Mouse (Mus musculus) T-helper 1 cell (primary cell): ENCODE measurements around the gene Fam133b.
"Not testable (repeated sequence)": the region's sequence is repeated elsewhere in the genome, so short reads cannot be mapped to it uniquely, and the experiment has no call there.

Experiments used
- in situ Hi-C: fragments of 300-600 bp; cut with MboI, MseI; formaldehyde crosslinking; loops from one replicate; pipeline ENCODE4 v1.15.1; 2025; ENCODE audit warnings: high pct_unique_total_duplicates

Fam133b gene

GRCm38 (mm10) chr5:3520493-3521359 is 22.9 kb upstream of the Fam133b start:
- in situ Hi-C loops, result no loop called here

- in situ Hi-C loops, result no loop called here
Observed at GRCm38 (mm10) chr5:3521741-3522140, 21.9 kb upstream of the Fam133b start.

GRCm38 (mm10) chr5:3522826-3523225 is 20.8 kb upstream of the Fam133b start:
- in situ Hi-C loops, result no loop called here

- in situ Hi-C loops, result no loop called here
Observed at GRCm38 (mm10) chr5:3527041-3527691, 16.5 kb upstream of the Fam133b start.

GRCm38 (mm10) chr5:3529585-3530189 is 13.9 kb upstream of the Fam133b start:
- in situ Hi-C loops, result no loop called here

GRCm38 (mm10) chr5:3532048-3532447 is 11.6 kb upstream of the Fam133b start:
- in situ Hi-C loops, result not testable (repeated sequence)

GRCm38 (mm10) chr5:3536592-3537212 is 6.9 kb upstream of the Fam133b start:
- in situ Hi-C loops, result no loop called here

GRCm38 (mm10) chr5:3538505-3539472 is 4.8 kb upstream of the Fam133b start:
- in situ Hi-C loops, result no loop called here

- in situ Hi-C loops, result no loop called here
Observed at GRCm38 (mm10) chr5:3541871-3542270, 1.8 kb upstream of the Fam133b start.

GRCm38 (mm10) chr5:3544480-3544769 is 792 bp downstream of the Fam133b start:
- in situ Hi-C loops, result no loop called here

GRCm38 (mm10) chr5:3546226-3546625 is 2.6 kb downstream of the Fam133b start:
- in situ Hi-C loops, result no loop called here

GRCm38 (mm10) chr5:3551481-3551880 is 7.8 kb downstream of the Fam133b start:
- in situ Hi-C loops, result loop anchor here (5.0 kb wide), 1 partner anchor 41 kb away; no protein-coding TSS in a partner anchor

GRCm38 (mm10) chr5:3554198-3554597 is 10.6 kb downstream of the Fam133b start:
- in situ Hi-C loops, result loop anchor here (5.0 kb wide), 1 partner anchor 38 kb away; no protein-coding TSS in a partner anchor

- in situ Hi-C loops, result no loop called here
Observed at GRCm38 (mm10) chr5:3571266-3571665, 27.6 kb downstream of the Fam133b start, which contains the start of gene 1700109H08Rik. TSS of gene 1700109H08Rik (plus strand) at chr5:3571566.

- in situ Hi-C loops, result loop anchor here (25.0 kb wide), 1 partner anchor 512 kb away; no protein-coding TSS in a partner anchor
Observed at GRCm38 (mm10) chr5:3574825-3575224, 31.2 kb downstream of the Fam133b start.

- in situ Hi-C loops, result loop anchor here (25.0 kb wide), 1 partner anchor 509 kb away; no protein-coding TSS in a partner anchor
Observed at GRCm38 (mm10) chr5:3577939-3578338, 34.3 kb downstream of the Fam133b start.

GRCm38 (mm10) chr5:3579066-3579465 is 35.4 kb downstream of the Fam133b start:
- in situ Hi-C loops, result loop anchor here (25.0 kb wide), 1 partner anchor 508 kb away; no protein-coding TSS in a partner anchor

- in situ Hi-C loops, result loop anchor here (5.0 to 25.0 kb wide), 3 partner anchors 206 to 491 kb away; partner anchors contain the start of genes Ankib1, Cdk6 and Krit1
Observed at GRCm38 (mm10) chr5:3595693-3596398, 52.2 kb downstream of the Fam133b start, which contains the start of gene Pex1. TSS of gene Pex1 (plus strand) at chr5:3596066.

GRCm38 (mm10) chr5:3596399-3596766 is 52.8 kb downstream of the Fam133b start, which contains the start of gene Rbm48:
TSS of gene Rbm48 (minus strand) at chr5:3596585.
- in situ Hi-C loops, result loop anchor here (5.0 to 25.0 kb wide), 3 partner anchors 206 to 491 kb away; partner anchors contain the start of genes Ankib1, Cdk6 and Krit1
